Mouse (Mus musculus) left cerebral cortex, adult 18-20 months (tissue): ENCODE measurements at regions not wholly inside any gene's neighbourhood (a gene's known extent, or its start where the extent isn't known, plus 50 kb on each side); places are given as distances from the start of the nearest gene placed in this dataset.

ENCODE experiments used
- DNase-seq, 2 experiments: peaks; one replicate each; pipeline ENCODE4 v3.0.0; 2021 to 2022; ENCODE audit warnings: low spot score in 2 of 2, mixed read lengths in 1 of 2

- DNase-seq: no peak
These were observed 653.3 kb upstream of the Fam98a start for GRCm38 (mm10) chr17:76205082-76205481.

DNA sequence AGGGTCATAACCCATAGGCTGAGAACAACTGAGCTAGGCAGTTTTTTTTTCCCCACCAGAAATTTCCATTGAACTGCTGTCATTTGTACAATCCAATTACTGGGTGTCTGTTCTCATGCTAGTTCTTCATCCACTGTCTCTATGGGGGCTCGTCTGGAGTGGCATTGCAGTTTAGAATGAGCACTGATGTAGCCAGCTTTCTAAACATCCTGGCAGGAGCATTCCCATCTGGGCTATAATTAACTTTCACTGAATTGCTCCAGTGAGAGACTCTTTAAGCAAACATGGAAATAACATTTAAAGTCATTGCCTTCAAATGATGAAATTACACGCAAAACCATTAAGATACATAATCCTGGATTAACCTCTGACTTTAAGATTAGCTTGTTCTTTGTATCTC, 633.1 kb upstream of the Fam98a start:
- DNase-seq: no peak

- no peak for DNase-seq
These were observed 585.1 kb upstream of the Fam98a start for GRCm38 (mm10) chr17:76136660-76137495.

GRCm38 (mm10) chr17:76134030-76134429, 582.3 kb upstream of the Fam98a start:
- DNase-seq: no peak

- peak; percentile 9 to 10 for DNase-seq
These were observed 573.5 kb upstream of the Fam98a start for GRCm38 (mm10) chr17:76125260-76125659.

DNA sequence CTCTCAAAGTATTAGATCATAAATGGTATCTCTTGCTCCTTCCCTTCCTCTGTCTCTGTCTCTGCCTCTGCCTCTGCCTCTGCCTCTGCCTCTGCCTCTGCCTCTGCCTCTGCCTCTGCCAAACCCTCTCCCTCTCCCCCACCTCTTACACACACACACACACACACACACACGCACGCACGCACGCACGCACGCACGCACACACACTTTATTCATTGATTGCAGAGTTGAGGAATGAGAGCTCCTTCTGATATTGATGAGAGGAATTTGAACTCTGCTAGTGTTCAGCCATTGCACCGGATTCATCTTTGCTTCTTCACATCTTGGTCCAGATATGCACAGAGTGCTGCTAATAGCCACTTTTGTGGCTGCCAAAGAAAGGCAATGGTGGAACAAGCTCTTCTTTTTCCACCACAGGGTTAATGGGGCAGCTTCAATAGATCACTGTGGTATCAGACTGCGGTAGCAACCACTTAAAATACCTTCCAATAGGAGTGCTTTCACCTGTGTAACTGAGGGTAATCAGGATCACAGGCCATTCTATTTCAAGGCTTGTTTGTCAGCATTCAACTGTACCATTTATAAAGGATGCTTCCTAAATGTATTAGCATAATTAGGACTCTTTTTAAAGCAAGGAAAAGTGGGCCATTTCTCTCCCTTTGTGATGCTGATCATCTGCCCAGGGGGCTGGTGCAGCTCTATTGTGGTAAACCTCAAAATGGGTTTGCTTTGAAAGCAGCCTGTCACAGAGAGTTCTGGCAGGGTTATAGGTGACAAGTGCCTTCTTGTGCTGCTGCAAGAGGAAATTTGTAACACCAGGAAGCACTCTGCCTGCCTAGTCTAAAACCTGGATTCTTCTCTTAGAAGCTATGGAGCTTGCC, 559.8 kb upstream of the Fam98a start:
- no peak for DNase-seq

- DNase-seq: no peak
These were observed 559.1 kb upstream of the Fam98a start for GRCm38 (mm10) chr17:76110856-76111255.

DNA sequence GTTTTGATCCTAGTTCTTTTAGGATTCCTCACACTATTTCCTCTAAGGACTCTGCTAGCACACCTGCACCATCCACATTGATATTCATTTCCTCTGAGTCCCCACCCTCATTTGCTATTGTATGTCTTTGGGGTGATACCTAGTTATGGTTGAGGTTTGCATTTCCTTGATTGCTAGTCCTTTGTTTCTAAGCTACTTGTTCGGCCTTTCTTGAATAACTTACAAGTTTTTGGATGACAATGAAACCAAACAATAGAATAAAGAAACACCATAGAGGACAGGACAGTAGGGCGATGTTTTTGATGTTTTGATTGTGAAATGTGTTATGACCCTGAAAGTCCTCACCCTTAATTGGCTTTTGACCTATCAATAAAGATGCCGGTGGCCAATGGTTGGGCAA, 531.8 kb upstream of the Fam98a start:
- DNase-seq: no peak

DNA sequence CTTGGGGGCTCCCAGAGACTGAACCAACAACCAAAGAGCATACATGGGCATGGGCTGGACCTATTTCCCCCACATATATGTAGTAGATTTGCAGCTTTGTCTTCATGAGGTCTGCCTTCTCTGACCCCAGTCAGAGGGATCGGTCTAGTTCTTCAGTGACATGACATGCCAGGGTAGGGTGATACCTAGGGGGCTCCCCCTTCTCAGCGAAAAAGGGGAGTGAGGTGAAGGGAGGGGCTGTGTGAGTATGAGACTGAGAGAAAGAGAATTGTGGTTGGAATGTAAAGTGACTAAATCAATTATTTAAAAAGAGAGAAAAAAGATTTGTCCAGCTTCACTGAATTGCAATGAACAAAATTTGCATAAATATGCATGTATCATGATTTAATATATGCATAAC, 530.0 kb upstream of the Fam98a start:
- DNase-seq: no peak

GRCm38 (mm10) chr17:76046438-76046837, 494.7 kb upstream of the Fam98a start:
- DNase-seq: no peak

DNA sequence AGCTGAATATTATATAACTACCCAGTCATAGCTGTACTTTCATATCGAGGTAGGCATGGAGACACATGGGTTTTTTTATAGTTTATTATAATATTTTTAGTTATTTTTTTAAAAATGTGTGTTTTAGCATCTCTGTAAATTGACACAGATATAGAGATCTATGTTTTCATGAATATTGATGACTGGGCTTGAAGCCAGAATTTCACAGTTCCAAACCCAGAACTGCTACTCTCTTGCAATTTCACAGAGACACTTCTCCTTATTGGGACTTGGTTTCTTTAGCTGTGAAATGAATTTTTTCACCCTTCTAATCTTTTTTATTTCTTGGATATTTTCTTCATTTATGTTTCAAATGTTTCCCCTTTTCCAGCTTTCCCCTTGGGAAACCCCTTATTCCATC, 481.0 kb upstream of the Fam98a start:
- DNase-seq: no peak

GRCm38 (mm10) chr17:76008011-76008410, 456.3 kb upstream of the Fam98a start:
- DNase-seq: no peak

DNA sequence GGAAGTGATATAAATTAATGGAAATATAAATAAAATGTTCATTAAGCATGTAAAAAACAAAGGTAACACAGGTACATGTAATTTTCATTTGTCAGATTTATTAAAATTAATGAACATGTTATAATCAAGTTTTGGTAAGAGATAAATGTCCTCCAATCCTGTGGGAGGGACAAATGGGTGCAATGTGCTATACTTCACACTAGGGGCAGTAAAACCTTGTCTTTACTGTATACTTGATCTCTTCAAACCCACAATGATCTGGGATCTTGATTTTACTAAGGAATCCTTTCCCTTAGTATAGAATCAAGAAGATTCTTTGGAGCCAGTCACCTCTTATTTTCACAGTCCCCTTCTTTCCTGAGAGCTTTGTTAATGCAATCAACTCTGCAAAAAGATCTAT, 451.1 kb upstream of the Fam98a start:
- DNase-seq: no peak

GRCm38 (mm10) chr17:75961371-75961770, 409.6 kb upstream of the Fam98a start:
- no peak for DNase-seq

GRCm38 (mm10) chr17:75936686-75937380, 385.1 kb upstream of the Fam98a start:
- DNase-seq: peak; percentile 3 to 7

DNA sequence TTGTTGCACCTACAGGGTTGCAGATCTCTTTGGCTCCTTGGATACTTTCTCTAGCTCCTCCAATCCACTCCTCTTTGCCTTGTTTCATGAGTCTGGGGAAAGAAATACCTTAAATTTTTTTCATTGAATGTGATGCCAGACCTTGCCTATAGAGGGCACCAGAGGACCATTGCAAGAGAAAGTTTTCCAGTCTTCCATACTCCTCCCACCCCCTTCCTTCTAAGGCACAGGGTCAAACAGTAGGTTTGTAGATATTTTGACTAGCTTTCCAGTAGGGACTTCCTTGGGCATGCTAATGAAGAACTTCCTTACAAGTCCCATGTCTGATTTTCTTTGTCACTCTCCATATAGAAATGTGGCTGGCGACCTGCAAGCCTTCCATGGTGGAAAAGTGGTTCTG, 379.3 kb upstream of the Fam98a start:
- DNase-seq: peak; percentile 17 to 54

GRCm38 (mm10) chr17:75920240-75920639, 368.5 kb upstream of the Fam98a start:
- no peak for DNase-seq

GRCm38 (mm10) chr17:75917020-75917419, 365.3 kb upstream of the Fam98a start:
- DNase-seq: no peak

- DNase-seq: no peak
These were observed 364.8 kb upstream of the Fam98a start for GRCm38 (mm10) chr17:75916590-75916989.

DNA sequence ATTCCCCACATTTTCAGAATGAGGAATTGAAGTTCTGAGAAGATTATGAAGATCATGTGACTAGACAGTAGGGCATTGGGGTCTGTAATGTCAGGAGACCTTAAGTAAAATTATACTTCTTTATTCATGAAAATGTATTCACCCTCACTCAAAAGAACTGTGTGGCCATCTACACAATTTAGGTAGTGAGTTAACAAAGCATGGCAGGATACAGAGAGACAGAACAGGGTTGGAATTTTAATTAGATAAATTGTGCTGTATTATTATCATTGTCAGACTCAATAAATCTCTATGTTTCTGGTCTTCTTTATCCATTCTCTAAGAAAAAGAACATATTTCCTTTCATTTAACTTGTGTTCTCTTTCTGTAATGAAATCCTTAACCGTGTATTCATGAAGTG, 363.5 kb upstream of the Fam98a start:
- DNase-seq: no peak

DNA sequence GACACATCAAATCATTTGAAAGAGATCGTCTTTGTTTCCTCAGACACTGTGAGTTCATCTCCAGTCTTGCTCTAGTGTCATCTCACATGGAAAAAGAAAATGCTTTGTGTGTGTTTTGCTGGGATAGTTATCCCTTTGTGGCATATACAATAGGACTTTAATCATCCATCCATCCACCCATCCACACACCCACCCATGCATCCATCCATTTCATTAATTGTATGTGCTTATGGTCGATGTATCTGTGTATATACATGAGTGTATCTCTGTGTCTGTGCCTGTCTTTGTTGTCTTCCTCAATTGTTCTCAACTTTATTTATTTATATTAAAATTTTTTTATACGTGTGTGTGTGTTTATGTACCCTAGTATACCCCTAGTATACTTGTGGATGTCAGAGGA, 355.3 kb upstream of the Fam98a start:
- no peak for DNase-seq

DNA sequence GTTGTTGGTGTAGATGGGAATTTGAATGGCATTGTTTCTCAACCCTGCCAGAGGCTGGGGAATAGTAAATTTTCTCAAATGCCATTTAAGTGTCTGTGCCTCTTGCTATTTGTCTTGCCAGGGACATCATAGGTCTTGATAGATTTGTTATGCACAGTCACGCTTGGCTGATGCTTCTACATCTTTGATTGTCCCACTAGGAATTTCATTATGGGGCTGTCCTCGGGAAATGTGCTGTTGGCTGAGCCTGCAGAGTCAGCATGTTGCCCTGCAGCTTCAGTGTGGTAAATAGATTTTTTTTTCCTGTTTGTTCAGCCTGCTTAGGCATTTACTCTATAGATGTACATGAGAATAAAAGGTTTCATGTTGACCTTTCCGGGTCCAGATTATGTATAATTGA, 354.9 kb upstream of the Fam98a start:
- DNase-seq: no peak
